Mouse (Mus musculus) T-helper 1 cell (primary cell): ENCODE results near the gene Krt82.

Source experiments
- in situ Hi-C: fragments of 300-600 bp; cut with MboI, MseI; formaldehyde crosslinking; loops from one replicate; pipeline ENCODE4 v1.15.1; 2025; ENCODE audit warnings: high pct_unique_total_duplicates

Krt82 gene

GRCm38 (mm10) chr15:101519792-101520191 lies 30.7 kb downstream of the Krt82 start:
- in situ Hi-C loops, result loop anchor here (5.0 kb wide), 1 partner anchor 87 kb away; no protein-coding TSS in a partner anchor

- in situ Hi-C loops, result loop anchor here (5.0 kb wide), 1 partner anchor 85 kb away; no protein-coding TSS in a partner anchor
Observed at GRCm38 (mm10) chr15:101517161-101517560, 33.3 kb downstream of the Krt82 start, which contains the start of gene Gm49425. Gene Gm49425 (minus strand): TSS chr15:101517261.

- in situ Hi-C loops, result no loop called here
Observed at GRCm38 (mm10) chr15:101508247-101508646, 42.2 kb downstream of the Krt82 start.

- in situ Hi-C loops, result no loop called here
Observed at GRCm38 (mm10) chr15:101506896-101507758, 43.3 kb downstream of the Krt82 start.

- in situ Hi-C loops, result no loop called here
Observed at GRCm38 (mm10) chr15:101497181-101497580, 53.3 kb downstream of the Krt82 start.

- in situ Hi-C loops, result no loop called here
Observed at GRCm38 (mm10) chr15:101495266-101495665, 55.2 kb downstream of the Krt82 start.

- in situ Hi-C loops, result no loop called here
Observed at GRCm38 (mm10) chr15:101494203-101494602, 56.3 kb downstream of the Krt82 start.

- in situ Hi-C loops, result no loop called here
Observed at GRCm38 (mm10) chr15:101493713-101494112, 56.8 kb downstream of the Krt82 start.

- in situ Hi-C loops, result no loop called here
Observed at GRCm38 (mm10) chr15:101492718-101493117, 57.7 kb downstream of the Krt82 start.

- in situ Hi-C loops, result no loop called here
Observed at GRCm38 (mm10) chr15:101491431-101491830, 59.0 kb downstream of the Krt82 start, which contains the start of gene Krt83. Gene Krt83 (minus strand): TSS chr15:101491512.
